Mouse (Mus musculus) forebrain, embryonic 13.5 days (tissue): ENCODE measurements around the gene Krtap29-1. TPM values are rescaled to one million over a fixed set of nuclear protein-coding genes. Genes with fewer than 3 reads are reported as not detected.

Experiments used
- ATAC-seq: fragments of 200-750 bp; cut with Nextera tagmentation; 2 replicates; pipeline ENCODE4 v1.8.0; 2017
- H3K27ac ChIP-seq: fragments of 300-500 bp; sonication (generic); 2 replicates; pipeline ENCODE4 v1.5.1; 2015; ENCODE audit warnings: inconsistent platforms, mild to moderate bottlenecking, moderate library complexity
- H3K27me3 ChIP-seq: fragments of 300-500 bp; sonication (generic); 2 replicates; pipeline ENCODE4 v1.6.1; 2015; ENCODE audit warnings: mild to moderate bottlenecking, inconsistent platforms
- H3K36me3 ChIP-seq: fragments of 300-500 bp; sonication (generic); 2 replicates; pipeline ENCODE4 v1.6.1; 2015; ENCODE audit warnings: mild to moderate bottlenecking, inconsistent platforms; ENCODE audit not compliant: poor library complexity, severe bottlenecking
- H3K4me1 ChIP-seq: fragments of 300-500 bp; sonication (generic); 2 replicates; pipeline ENCODE4 v1.6.1; 2015; ENCODE audit warnings: inconsistent platforms
- H3K4me2 ChIP-seq: fragments of 300-500 bp; sonication (generic); 2 replicates; pipeline ENCODE4 v1.6.1; 2015; ENCODE audit warnings: inconsistent platforms, mild to moderate bottlenecking, moderate library complexity
- H3K4me3 ChIP-seq: fragments of 300-500 bp; sonication (generic); 2 replicates; pipeline ENCODE4 v1.5.1; 2015; ENCODE audit warnings: mild to moderate bottlenecking, inconsistent platforms
- H3K9ac ChIP-seq: fragments of 300-500 bp; sonication (generic); 2 replicates; pipeline ENCODE4 v1.6.1; 2015; ENCODE audit warnings: mild to moderate bottlenecking, inconsistent platforms
- H3K9me3 ChIP-seq: fragments of 300-500 bp; sonication (generic); replicated peaks from 2 replicates; pipeline ENCODE4 v1.6.1; 2016; ENCODE audit warnings: inconsistent platforms
- WGBS: fragments of 180-500 bp; shearing (Covaris S2); methylation state at CpG from one replicate; pipeline ENCODE4 v1.1.7; 2015; 5-methylcytosine and 5-hydroxymethylcytosine counted together
- polyA plus RNA-seq: library from polyadenylated mRNA; unstranded; fragments of >200 nt; fragmentation: Nextera tagmentation; extraction: Ambion mirVana; gene quantifications from 2 replicates; pipeline ENCODE4 v1.2.1, GENCODE M21; 2015

Krtap29-1 gene
- polyA plus RNA-seq, 1 experiment from 2014 or later = not detected

GRCm38 (mm10) chr11:99937751-99938264 is 41.0 kb downstream of the Krtap29-1 start:
- Histone ChIP-seq H3K9ac (no peak overlapping the region), H3K4me1 (no peaks in the 10 kb centered on the region), H3K4me2 (no peak overlapping the region), H3K27ac (no peak overlapping the region), H3K9me3 (no peaks in the 10 kb centered on the region), H3K36me3 (no peaks in the 10 kb centered on the region), H3K27me3 (no peaks in the 10 kb centered on the region), H3K4me3 (no peak overlapping the region)
- 87% methylated on average over 9 of the region's 9 CpGs for WGBS
- no peak for ATAC-seq

DNA sequence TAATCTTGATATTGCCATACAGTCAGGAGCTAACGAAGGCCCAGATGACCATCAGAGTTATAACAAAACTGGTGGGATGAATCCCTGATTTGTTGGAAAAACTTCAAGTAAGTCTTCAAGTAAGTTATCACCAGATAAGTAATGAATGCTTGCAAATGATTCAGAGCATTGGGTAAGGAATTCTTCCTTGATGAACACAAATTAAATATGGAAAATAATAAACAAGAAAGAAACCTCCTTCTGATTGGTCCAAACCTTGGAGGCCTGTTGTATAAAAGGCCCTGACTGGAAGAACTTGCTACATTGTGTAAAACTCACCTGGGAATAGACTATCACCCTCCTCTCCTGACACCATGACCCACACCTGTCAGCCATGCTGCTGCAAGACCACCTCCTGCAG is 42.9 kb downstream of the Krtap29-1 start, which contains the start of gene Krtap31-2:
Gene Krtap31-2, plus strand, starts transcription at position 301 of the 400 bp plus-strand sequence.
- H3K27me3 ChIP-seq = no peaks in the 10 kb centered on the region
- H3K27ac ChIP-seq = no peak within 1 kb of the TSS
- H3K9me3 ChIP-seq = no peaks in the 10 kb centered on the region
- no peak within 1 kb of the TSS for H3K9ac ChIP-seq
- no peak within 1 kb of the TSS for H3K4me2 ChIP-seq
- H3K4me3 ChIP-seq = no peak within 1 kb of the TSS
- ATAC-seq = no peak
- no peaks in the 10 kb centered on the region for H3K4me1 ChIP-seq
- WGBS = 85% methylated on average over 1 of the region's 1 CpGs
- H3K36me3 ChIP-seq = no peaks in the 10 kb centered on the region

Other genes starting within 250 kb of the Krtap29-1 start
- not detected in 2 replicates for gene Gm14180, start 244.8 kb downstream of the Krtap29-1 start, polyA plus RNA-seq
- gene Gm11595, start 206.1 kb downstream of the Krtap29-1 start, polyA plus RNA-seq = not detected in 2 replicates
- gene Krtap4-8, start 198.3 kb downstream of the Krtap29-1 start, polyA plus RNA-seq = not detected in 2 replicates
- not detected in 2 replicates for gene Krtap4-9, start 193.9 kb downstream of the Krtap29-1 start, polyA plus RNA-seq
- gene Gm11596, start 185.6 kb downstream of the Krtap29-1 start, polyA plus RNA-seq = not detected in 2 replicates
- not detected in 2 replicates for gene Gm11569, start 180.1 kb downstream of the Krtap29-1 start, polyA plus RNA-seq
- gene Gm11554, start 174.6 kb downstream of the Krtap29-1 start, polyA plus RNA-seq = not detected in 2 replicates
- not detected in 2 replicates for gene Krtap4-13, start 169.2 kb downstream of the Krtap29-1 start, polyA plus RNA-seq
- gene Gm11564, start 163.4 kb downstream of the Krtap29-1 start, polyA plus RNA-seq = not detected in 2 replicates
- gene 2300003K06Rik, start 141.0 kb downstream of the Krtap29-1 start, polyA plus RNA-seq = not detected in 2 replicates
- not detected in 2 replicates for gene Krtap4-16, start 127.4 kb downstream of the Krtap29-1 start, polyA plus RNA-seq
- not detected in 2 replicates for gene Gm11568, start 121.1 kb downstream of the Krtap29-1 start, polyA plus RNA-seq
- not detected in 2 replicates for gene Gm11559, start 114.6 kb downstream of the Krtap29-1 start, polyA plus RNA-seq
- gene Krtap9-1, start 105.7 kb downstream of the Krtap29-1 start, polyA plus RNA-seq = not detected in 2 replicates
- gene Gm11567, start 99.9 kb downstream of the Krtap29-1 start, polyA plus RNA-seq = not detected in 2 replicates
- not detected in 2 replicates for gene Krtap31-1, start 71.1 kb downstream of the Krtap29-1 start, polyA plus RNA-seq
- not detected in 2 replicates for gene Gm11565, start 64.3 kb downstream of the Krtap29-1 start, polyA plus RNA-seq
- not detected in 2 replicates for gene Krtap31-2, start 42.8 kb downstream of the Krtap29-1 start, polyA plus RNA-seq
- not detected in 2 replicates for gene Krtap9-5, start 30.6 kb downstream of the Krtap29-1 start, polyA plus RNA-seq
- not detected in 2 replicates for gene Krtap16-1, start 7.5 kb upstream of the Krtap29-1 start, polyA plus RNA-seq
- gene Krtap17-1, start 14.9 kb upstream of the Krtap29-1 start, polyA plus RNA-seq = not detected in 2 replicates
- gene Krt33a, start 37.2 kb upstream of the Krtap29-1 start, polyA plus RNA-seq = not detected in 2 replicates
- gene Krt33b, start 50.8 kb upstream of the Krtap29-1 start, polyA plus RNA-seq = not detected in 2 replicates
- not detected in 2 replicates for gene Krt34, start 62.5 kb upstream of the Krtap29-1 start, polyA plus RNA-seq
- gene Krt31, start 71.5 kb upstream of the Krtap29-1 start, polyA plus RNA-seq = not detected in 2 replicates
- gene Krt32, start 109.2 kb upstream of the Krtap29-1 start, polyA plus RNA-seq = not detected in 2 replicates
- gene Krt35, start 117.2 kb upstream of the Krtap29-1 start, polyA plus RNA-seq = not detected in 2 replicates
- not detected in 2 replicates for gene Krt36, start 126.6 kb upstream of the Krtap29-1 start, polyA plus RNA-seq
- not detected in 2 replicates for gene Krt13, start 142.5 kb upstream of the Krtap29-1 start, polyA plus RNA-seq
- 0.34 and 0.35 TPM in 2 replicates for gene Krt15, start 156.9 kb upstream of the Krtap29-1 start, polyA plus RNA-seq
- gene Krt19, start 169.6 kb upstream of the Krtap29-1 start, polyA plus RNA-seq = 0.23 and 0.49 TPM in 2 replicates
- gene Krt9, start 214.2 kb upstream of the Krtap29-1 start, polyA plus RNA-seq = not detected in 2 replicates
- gene Krt14, start 228.5 kb upstream of the Krtap29-1 start, polyA plus RNA-seq = 0.13 and 0.38 TPM in 2 replicates